Mouse (Mus musculus) kidney, adult 2 months (tissue): ENCODE data around the gene Zfp575. TPM values are rescaled to one million over a fixed set of nuclear protein-coding genes. Genes with fewer than 3 reads are reported as not detected.
A peak's percentile ranks its signal among the peaks of the same experiment; 100 is the strongest.

ENCODE experiments used
- DNase-seq: peaks from one replicate; pipeline ENCODE4 v3.0.0; 2021
- H3K27ac ChIP-seq: fragments of 200-500 bp; 2 replicates; pipeline ENCODE4 v1.5.1; 2012; ENCODE audit warnings: low read depth, low read length, control low read depth, inconsistent platforms; ENCODE audit not compliant: insufficient read depth
- H3K27me3 ChIP-seq: fragments of 200-500 bp; replicated peaks from 2 replicates; pipeline ENCODE4 v1.6.1; 2012; ENCODE audit warnings: mild to moderate bottlenecking, moderate library complexity, low read length, inconsistent platforms; ENCODE audit not compliant: control insufficient read depth, insufficient read depth
- H3K36me3 ChIP-seq: fragments of 200-500 bp; 2 replicates; pipeline ENCODE4 v1.6.1; 2012; ENCODE audit warnings: mild to moderate bottlenecking, moderate library complexity, low read length, inconsistent platforms; ENCODE audit not compliant: control insufficient read depth, insufficient read depth
- H3K4me1 ChIP-seq: fragments of 200-500 bp; 2 replicates; pipeline ENCODE4 v1.6.1; 2011; ENCODE audit warnings: low read length; ENCODE audit not compliant: control insufficient read depth, insufficient read depth
- H3K4me3 ChIP-seq: fragments of 200-500 bp; 2 replicates; pipeline ENCODE4 v1.5.1; 2011; ENCODE audit warnings: mild to moderate bottlenecking, low read depth, low read length, control low read depth; ENCODE audit not compliant: insufficient read depth
- CTCF ChIP-seq: fragments of 200-500 bp; conservative IDR thresholded peaks from 2 replicates; pipeline ENCODE4 v1.5.1; 2011; ENCODE audit warnings: low read depth, mild to moderate bottlenecking, control low read depth, low read length, moderate library complexity, mixed read lengths; ENCODE audit not compliant: insufficient read depth, insufficient read length
- POLR2A ChIP-seq: fragments of 200-500 bp; IDR thresholded peaks from one replicate; pipeline ENCODE4 v1.6.1; 2011; ENCODE audit warnings: low read depth, low read length, control low read depth
- WGBS: fragments of 180-500 bp; shearing (Covaris S2); methylation state at CpG from one replicate; pipeline ENCODE4 v1.1.7; 2018; 5-methylcytosine and 5-hydroxymethylcytosine counted together
- polyA plus RNA-seq: library from polyadenylated mRNA; depleted of rRNA; stranded (reverse); fragments of >200 nt; gene quantifications from 2 replicates; pipeline ENCODE4 v1.2.3, GENCODE M21; 2012

The Zfp575 gene
- polyA plus RNA-seq, 1 experiment = 0.11 TPM

- no peaks in the 10 kb centered on the region for H3K4me1 ChIP-seq
- H3K36me3 ChIP-seq = no peaks in the 10 kb centered on the region
- no peak for DNase-seq
- TF ChIP-seq CTCF (no peak), POLR2A (no peak)
- no peaks in the 10 kb centered on the region for H3K27me3 ChIP-seq
- WGBS = 68% methylated on average over 8 of the region's 8 CpGs
- H3K4me3 ChIP-seq = no peak overlapping the region
- H3K27ac ChIP-seq = no peak overlapping the region
Measured at GRCm38 (mm10) chr7:24563191-24563836, 24.1 kb downstream of the Zfp575 start.

GRCm38 (mm10) chr7:24561450-24561849 is 26.0 kb downstream of the Zfp575 start:
- TF ChIP-seq CTCF (no peak), POLR2A (no peak)

GRCm38 (mm10) chr7:24555786-24556185 is 31.7 kb downstream of the Zfp575 start:
- WGBS = 49% methylated on average over 10 of the region's 10 CpGs
- Histone ChIP-seq H3K27me3 (no peaks in the 10 kb centered on the region), H3K4me3 (no peak overlapping the region), H3K36me3 (no peaks in the 10 kb centered on the region), H3K4me1 (peaks cover 7% of the 10 kb centered on the region; the same call in 1 of the 2 replicates), H3K27ac (no peak overlapping the region)
- no peak for TF ChIP-seq CTCF
- TF ChIP-seq POLR2A = no peak
- DNase-seq = peak; percentile 58

More at GRCm38 (mm10) chr7:24561450-24561849, 26.0 kb downstream of the Zfp575 start:
- DNase-seq = no peak
- H3K27ac ChIP-seq = no peak overlapping the region
- H3K4me3 ChIP-seq = no peak overlapping the region
- H3K4me1 ChIP-seq = no peaks in the 10 kb centered on the region
- no peaks in the 10 kb centered on the region for H3K36me3 ChIP-seq
- 76% methylated on average over 4 of the region's 4 CpGs for WGBS
- no peaks in the 10 kb centered on the region for H3K27me3 ChIP-seq

GRCm38 (mm10) chr7:24551985-24552759 is 35.3 kb downstream of the Zfp575 start:
- 51% methylated on average over 12 of the region's 12 CpGs for WGBS
- Histone ChIP-seq H3K27ac (no peak overlapping the region), H3K27me3 (no peaks in the 10 kb centered on the region), H3K4me1 (peaks cover 13% of the 10 kb centered on the region), H3K4me3 (no peak overlapping the region), H3K36me3 (no peaks in the 10 kb centered on the region)
- no peak for TF ChIP-seq POLR2A
- no peak for TF ChIP-seq CTCF
- DNase-seq = peak; percentile 42

GRCm38 (mm10) chr7:24547534-24548036 is 39.9 kb downstream of the Zfp575 start:
- no peak for DNase-seq
- TF ChIP-seq POLR2A = no peak
- TF ChIP-seq CTCF = no peak
- Histone ChIP-seq H3K4me1 (peaks cover 18% of the 10 kb centered on the region), H3K36me3 (no peaks in the 10 kb centered on the region), H3K27ac (no peak overlapping the region), H3K4me3 (peak overlapping the region; percentile 78), H3K27me3 (no peaks in the 10 kb centered on the region)
- 11% methylated on average over 13 of the region's 13 CpGs for WGBS

GRCm38 (mm10) chr7:24546634-24547389 is 40.6 kb downstream of the Zfp575 start:
- H3K36me3 ChIP-seq = no peaks in the 10 kb centered on the region
- H3K27ac ChIP-seq = peak overlapping the region; percentile 72
- H3K4me1 ChIP-seq = peaks cover 11% of the 10 kb centered on the region
- DNase-seq = peak; percentile 100
- H3K27me3 ChIP-seq = no peaks in the 10 kb centered on the region
- WGBS = under 1% methylated on average over 57 of the region's 57 CpGs
- peak overlapping the region; percentile 78 for H3K4me3 ChIP-seq
- TF ChIP-seq CTCF (no peak), POLR2A (no peak)
